Mouse (Mus musculus) retina, adult 2 months (tissue): Measurements from ENCODE around the gene Tuba4a.
"Not testable (repeated sequence)": the region's sequence is repeated elsewhere in the genome, so short reads cannot be mapped to it uniquely, and the experiment has no call there.

Experiments
- DNase-seq: peaks from one replicate; pipeline ENCODE4 v3.0.0-alpha.2; 2012; ENCODE audit warnings: low read depth, low spot score

Tuba4a gene

GRCm38 (mm10) chr1:75236117-75237050 is 16.7 kb upstream of the Tuba4a start, which contains the start of gene Dnajb2:
TSS of gene Dnajb2 (plus strand) at chr1:75236406.
- peak; percentile 76 for DNase-seq

- no peak for DNase-seq
These were observed 14.9 kb upstream of the Tuba4a start for GRCm38 (mm10) chr1:75234606-75235005.

- not testable (repeated sequence) for DNase-seq
These were observed 12.8 kb upstream of the Tuba4a start for GRCm38 (mm10) chr1:75232489-75232888.

- DNase-seq: no peak
These were observed 12.0 kb upstream of the Tuba4a start, which contains the start of gene A630095N17Rik for GRCm38 (mm10) chr1:75231664-75232152. TSS of gene A630095N17Rik (minus strand) at chr1:75232102.

- DNase-seq: no peak
These were observed 11.6 kb upstream of the Tuba4a start for GRCm38 (mm10) chr1:75231224-75231623.

GRCm38 (mm10) chr1:75230335-75230994 is 10.8 kb upstream of the Tuba4a start:
- DNase-seq: no peak

GRCm38 (mm10) chr1:75229158-75229557 is 9.5 kb upstream of the Tuba4a start:
- no peak for DNase-seq

- DNase-seq: no peak
These were observed 8.0 kb upstream of the Tuba4a start for GRCm38 (mm10) chr1:75227653-75228052.

- DNase-seq: no peak
These were observed 6.5 kb upstream of the Tuba4a start for GRCm38 (mm10) chr1:75226138-75226537.

- no peak for DNase-seq
These were observed 5.8 kb upstream of the Tuba4a start for GRCm38 (mm10) chr1:75225473-75225872.

GRCm38 (mm10) chr1:75223532-75223931 is 3.9 kb upstream of the Tuba4a start:
- no peak for DNase-seq

GRCm38 (mm10) chr1:75222926-75223325 is 3.3 kb upstream of the Tuba4a start:
- no peak for DNase-seq

GRCm38 (mm10) chr1:75221538-75221937 is 1.9 kb upstream of the Tuba4a start:
- DNase-seq: no peak

GRCm38 (mm10) chr1:75219078-75219477 is 587 bp downstream of the Tuba4a start:
- DNase-seq: peak; percentile 84

- no peak for DNase-seq
These were observed 1.3 kb downstream of the Tuba4a start for GRCm38 (mm10) chr1:75218227-75219001.

GRCm38 (mm10) chr1:75217893-75218226 is 1.8 kb downstream of the Tuba4a start:
- no peak for DNase-seq

- no peak for DNase-seq
These were observed 2.7 kb downstream of the Tuba4a start for GRCm38 (mm10) chr1:75216797-75217585.

GRCm38 (mm10) chr1:75215785-75216184 is 3.9 kb downstream of the Tuba4a start:
- no peak for DNase-seq

GRCm38 (mm10) chr1:75214886-75215285 is 4.8 kb downstream of the Tuba4a start:
- no peak for DNase-seq

- DNase-seq: no peak
These were observed 5.2 kb downstream of the Tuba4a start for GRCm38 (mm10) chr1:75214442-75214841.

GRCm38 (mm10) chr1:75213096-75213495 is 6.6 kb downstream of the Tuba4a start:
- DNase-seq: no peak
